Mouse (Mus musculus) embryonic facial prominence, embryonic 14.5 days (tissue): ENCODE data around the gene Scaf8. TPM values are rescaled to one million over a fixed set of nuclear protein-coding genes. Genes with fewer than 3 reads are reported as not detected.
"Not testable (repeated sequence)": the region's sequence is repeated elsewhere in the genome, so short reads cannot be mapped to it uniquely, and the experiment has no call there.

Experiments used
- ATAC-seq: fragments of 200-750 bp; cut with Nextera tagmentation; 2 replicates; pipeline ENCODE4 v1.8.0; 2017; ENCODE audit warnings: low read depth, moderate number of reproducible peaks, moderate TSS enrichment
- DNase-seq: peaks from one replicate; pipeline ENCODE4 v3.0.0-alpha.2; 2015; ENCODE audit warnings: low spot score
- H3K27ac ChIP-seq: fragments of 300-500 bp; sonication (generic); replicated peaks from 2 replicates; pipeline ENCODE4 v1.5.1; 2014; ENCODE audit warnings: low read depth, mild to moderate bottlenecking, low read length, moderate library complexity
- H3K27me3 ChIP-seq: fragments of 300-500 bp; sonication (generic); replicated peaks from 2 replicates; pipeline ENCODE4 v1.6.1; 2014; ENCODE audit warnings: low read length; ENCODE audit not compliant: control insufficient read depth, insufficient read depth
- H3K36me3 ChIP-seq: fragments of 300-500 bp; sonication (generic); 2 replicates; pipeline ENCODE4 v1.6.1; 2014; ENCODE audit warnings: low read length, mixed read lengths; ENCODE audit not compliant: control insufficient read depth, insufficient read depth
- H3K4me1 ChIP-seq: fragments of 300-500 bp; sonication (generic); 2 replicates; pipeline ENCODE4 v1.6.1; 2014; ENCODE audit warnings: antibody characterized with exemption, low read length; ENCODE audit not compliant: control insufficient read depth, insufficient read depth
- H3K4me2 ChIP-seq: fragments of 300-500 bp; sonication (generic); 2 replicates; pipeline ENCODE4 v1.6.1; 2014; ENCODE audit warnings: low read depth, mild to moderate bottlenecking, low read length, moderate library complexity, mixed read lengths
- H3K4me3 ChIP-seq: fragments of 300-500 bp; sonication (generic); 2 replicates; pipeline ENCODE4 v1.5.1; 2014; ENCODE audit warnings: low read depth, mild to moderate bottlenecking, low read length
- H3K9ac ChIP-seq: fragments of 300-500 bp; sonication (generic); 2 replicates; pipeline ENCODE4 v1.6.1; 2014; ENCODE audit warnings: low read depth, mild to moderate bottlenecking, low read length, moderate library complexity, mixed read lengths
- H3K9me3 ChIP-seq: fragments of 300-500 bp; sonication (generic); 2 replicates; pipeline ENCODE4 v1.6.1; 2016; ENCODE audit warnings: low read length; ENCODE audit not compliant: control insufficient read depth
- WGBS: fragments of 180-500 bp; shearing (Covaris S2); extraction: QIAGEN DNeasy Blood & Tissue Kit; methylation state at CpG from one replicate; pipeline ENCODE4 v1.1.7; 2014; 5-methylcytosine and 5-hydroxymethylcytosine counted together
- polyA plus RNA-seq: library from polyadenylated mRNA; unstranded; fragments of >200 nt; fragmentation: Nextera tagmentation; extraction: Ambion mirVana; gene quantifications from 2 replicates; pipeline ENCODE4 v1.2.1, GENCODE M21; 2014

Gene Scaf8
- 21.5 and 23.4 TPM in 2 replicates for polyA plus RNA-seq

DNA sequence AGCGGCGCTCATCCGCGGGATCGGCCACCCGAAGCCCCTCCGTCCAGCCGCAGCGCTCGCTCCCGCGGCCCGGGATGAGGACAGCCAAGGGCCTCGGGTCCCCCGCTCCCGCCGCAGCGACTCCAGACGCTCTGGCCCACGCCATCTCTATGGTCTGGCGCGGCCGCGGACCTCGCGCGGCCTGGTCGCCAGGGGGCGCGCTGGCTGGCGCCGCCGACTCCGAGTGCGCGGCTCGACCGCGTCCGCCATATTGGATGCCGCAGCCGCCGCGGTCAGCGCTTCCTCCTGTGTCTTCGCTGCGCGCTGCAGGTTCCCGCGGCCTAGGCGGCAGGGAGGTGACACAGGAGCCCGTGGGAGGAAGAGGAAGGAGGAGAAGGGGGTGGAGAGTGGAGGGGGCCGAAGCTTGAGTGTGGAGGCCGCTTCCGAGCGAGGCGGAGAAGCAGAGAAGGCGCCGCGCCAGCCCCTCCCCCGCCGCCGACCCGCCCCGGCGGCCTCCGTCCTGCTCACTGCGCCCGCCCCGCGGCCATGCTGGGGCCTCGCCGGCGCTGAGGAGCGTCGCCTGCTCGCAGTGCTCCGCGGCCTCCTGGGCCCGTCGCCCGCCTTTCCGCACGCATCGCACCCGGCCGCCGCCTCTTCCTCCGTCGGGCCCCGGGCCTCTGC, at the start of gene Scaf8:
Scaf8 (plus strand) TSS at position 253 of the 660 bp plus-strand sequence.
- no peaks in the 10 kb centered on the region for H3K9me3 ChIP-seq
- ATAC-seq (peak; percentile 96), DNase-seq (peak; percentile 92)
- H3K9ac ChIP-seq: peak within 1 kb of the TSS; percentile 98
- peak within 1 kb of the TSS; percentile 96 for H3K4me3 ChIP-seq
- no peaks in the 10 kb centered on the region for H3K36me3 ChIP-seq
- H3K27me3 ChIP-seq: no peaks in the 10 kb centered on the region
- peak within 1 kb of the TSS; percentile 99 for H3K27ac ChIP-seq
- under 1% methylated on average over 35 of the region's 91 CpGs for WGBS
- peak within 1 kb of the TSS; percentile 73 for H3K4me2 ChIP-seq
- H3K4me1 ChIP-seq: peaks cover 15% of the 10 kb centered on the region

DNA sequence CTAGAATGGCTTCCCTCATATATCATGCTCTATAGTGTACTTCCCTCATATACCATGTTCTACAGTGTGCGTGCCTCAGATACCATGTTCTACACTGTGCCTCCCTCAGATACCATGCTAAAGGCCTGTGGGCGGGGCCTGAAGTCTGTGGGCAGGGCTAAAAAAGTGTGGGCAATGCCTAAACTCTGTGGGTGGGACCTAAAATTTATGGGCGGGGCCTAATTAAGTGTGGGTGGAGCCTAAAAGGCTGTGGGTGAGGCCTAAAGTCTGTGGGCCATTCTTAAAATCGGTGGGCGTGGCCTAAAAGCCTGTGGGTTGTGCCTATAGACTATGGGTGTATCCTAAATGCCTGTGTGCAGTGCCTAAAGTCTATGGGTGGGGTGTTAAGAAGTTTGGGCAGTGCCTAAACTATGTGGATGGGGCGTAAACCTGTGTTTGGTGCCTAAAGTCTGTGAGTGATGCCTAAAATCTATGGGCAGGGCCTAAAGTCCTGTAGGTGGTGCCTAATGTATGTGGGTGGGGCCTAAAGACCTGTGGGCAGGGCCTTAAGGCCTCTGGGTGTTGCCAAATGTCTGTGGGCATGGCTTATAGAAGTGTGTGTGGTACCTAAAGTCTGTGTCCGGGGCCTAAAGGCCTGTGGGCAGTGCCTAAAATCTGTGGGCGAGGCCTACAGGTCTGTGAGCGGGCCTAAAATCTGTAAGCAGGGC, 39.5 kb upstream of the Scaf8 start:
- WGBS: 93% methylated on average over 9 of the region's 9 CpGs

DNA sequence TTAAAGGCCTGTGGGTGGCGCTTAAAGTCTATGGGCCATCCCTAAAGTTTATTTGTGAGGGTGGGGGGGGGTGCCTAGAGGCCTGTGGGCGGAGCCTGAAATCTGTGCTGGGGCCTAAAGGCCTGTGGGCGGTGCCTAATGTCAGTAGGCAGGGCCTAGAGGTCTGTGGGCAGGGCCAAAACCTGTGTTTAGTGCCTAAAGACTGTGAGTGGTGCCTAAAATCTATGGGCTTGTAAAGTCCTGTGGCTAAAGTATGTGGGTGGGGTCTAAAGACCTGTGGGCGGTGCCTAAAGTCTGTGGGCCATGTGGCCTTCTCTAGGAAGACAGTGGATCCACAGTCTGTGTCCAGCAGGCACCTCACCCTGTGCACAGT, 38.9 kb upstream of the Scaf8 start:
- no peak overlapping the region for H3K4me2 ChIP-seq
- ATAC-seq (no peak), DNase-seq (no peak)
- no peak overlapping the region for H3K4me3 ChIP-seq
- H3K9ac ChIP-seq: no peak overlapping the region
- H3K27me3 ChIP-seq: no peaks in the 10 kb centered on the region
- no peak overlapping the region for H3K27ac ChIP-seq
- WGBS: 84% methylated on average over 4 of the region's 4 CpGs
- peaks cover 5% of the 10 kb centered on the region; the same call in 1 of the 2 replicates for H3K9me3 ChIP-seq
- H3K36me3 ChIP-seq: peaks cover 52% of the 10 kb centered on the region
- no peaks in the 10 kb centered on the region for H3K4me1 ChIP-seq

More for the DNA sequence above, 39.5 kb upstream of the Scaf8 start:
- no peak overlapping the region for H3K27ac ChIP-seq
- no peak overlapping the region for H3K4me2 ChIP-seq
- ATAC-seq (no peak), DNase-seq (no peak)
- H3K9me3 ChIP-seq: peaks cover 5% of the 10 kb centered on the region; the same call in 1 of the 2 replicates
- H3K4me1 ChIP-seq: no peaks in the 10 kb centered on the region
- H3K27me3 ChIP-seq: no peaks in the 10 kb centered on the region
- H3K4me3 ChIP-seq: no peak overlapping the region
- peaks cover 53% of the 10 kb centered on the region for H3K36me3 ChIP-seq
- H3K9ac ChIP-seq: no peak overlapping the region

DNA sequence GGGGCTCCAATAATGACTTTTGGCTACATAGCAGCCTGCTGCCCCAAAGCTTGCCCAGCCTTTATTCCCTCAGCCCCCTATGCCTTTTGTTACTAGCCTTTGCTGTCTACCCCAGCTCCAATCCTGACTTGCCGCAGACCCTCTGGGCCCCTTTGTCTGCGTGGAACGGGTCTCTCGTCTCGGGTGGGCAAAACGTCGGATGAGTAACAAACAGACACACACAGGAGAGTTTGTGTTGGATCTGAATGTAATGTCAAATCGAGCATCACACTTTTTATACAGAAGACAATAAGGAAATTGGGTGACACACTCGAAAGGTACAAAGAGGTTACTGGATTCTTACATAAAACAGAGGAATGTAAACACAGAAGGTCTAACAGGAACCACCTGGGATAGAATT, 36.8 kb upstream of the Scaf8 start:
- H3K27me3 ChIP-seq, H3K4me3 ChIP-seq, H3K27ac ChIP-seq, DNase-seq, H3K4me1 ChIP-seq, ATAC-seq, H3K9ac ChIP-seq, H3K4me2 ChIP-seq, H3K9me3 ChIP-seq: not testable (repeated sequence)
- WGBS: 91% methylated on average over 9 of the region's 9 CpGs
- peaks cover 31% of the 10 kb centered on the region for H3K36me3 ChIP-seq

DNA sequence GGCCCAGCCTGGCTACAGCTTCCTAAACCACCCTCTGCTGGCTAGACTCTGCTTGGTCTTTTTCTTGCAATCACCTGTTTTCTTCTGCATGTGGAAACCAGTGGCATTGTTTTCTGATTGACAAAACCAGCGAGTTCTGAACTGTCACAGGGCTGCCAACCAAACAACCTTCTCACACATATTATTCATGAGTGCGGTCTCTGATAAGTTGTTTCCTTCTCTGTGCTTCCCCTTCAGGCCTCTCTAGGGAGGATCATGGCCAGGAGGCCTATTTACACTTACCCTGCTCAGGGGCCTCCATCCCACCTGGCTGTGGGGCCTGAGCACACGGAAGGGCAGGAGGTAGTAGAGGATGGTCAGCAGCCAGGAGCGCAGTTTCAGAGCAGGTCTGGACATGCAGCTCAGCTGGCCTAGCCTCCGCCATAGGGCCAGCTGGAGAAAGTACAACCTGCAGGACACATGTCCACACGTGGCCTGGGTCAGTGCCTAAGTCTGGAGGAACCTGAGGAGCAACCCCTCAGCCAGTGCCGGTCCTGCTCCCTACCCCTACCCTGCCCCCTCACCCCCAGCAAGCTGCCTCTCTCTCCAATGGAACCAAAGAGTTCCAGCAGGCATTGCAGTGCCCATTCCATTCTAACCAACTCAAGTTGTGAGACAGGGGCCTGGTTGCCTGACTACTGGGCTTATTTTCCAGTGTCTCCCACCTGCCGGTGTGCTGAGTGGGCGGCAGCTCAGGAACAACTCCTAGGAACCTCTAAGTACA, 34.0 kb upstream of the Scaf8 start:
- 73% methylated on average over 7 of the region's 9 CpGs for WGBS
- not testable (repeated sequence) for H3K27ac ChIP-seq, ATAC-seq, H3K4me2 ChIP-seq, DNase-seq, H3K4me3 ChIP-seq, H3K4me1 ChIP-seq, H3K9ac ChIP-seq, H3K36me3 ChIP-seq, H3K27me3 ChIP-seq, H3K9me3 ChIP-seq

DNA sequence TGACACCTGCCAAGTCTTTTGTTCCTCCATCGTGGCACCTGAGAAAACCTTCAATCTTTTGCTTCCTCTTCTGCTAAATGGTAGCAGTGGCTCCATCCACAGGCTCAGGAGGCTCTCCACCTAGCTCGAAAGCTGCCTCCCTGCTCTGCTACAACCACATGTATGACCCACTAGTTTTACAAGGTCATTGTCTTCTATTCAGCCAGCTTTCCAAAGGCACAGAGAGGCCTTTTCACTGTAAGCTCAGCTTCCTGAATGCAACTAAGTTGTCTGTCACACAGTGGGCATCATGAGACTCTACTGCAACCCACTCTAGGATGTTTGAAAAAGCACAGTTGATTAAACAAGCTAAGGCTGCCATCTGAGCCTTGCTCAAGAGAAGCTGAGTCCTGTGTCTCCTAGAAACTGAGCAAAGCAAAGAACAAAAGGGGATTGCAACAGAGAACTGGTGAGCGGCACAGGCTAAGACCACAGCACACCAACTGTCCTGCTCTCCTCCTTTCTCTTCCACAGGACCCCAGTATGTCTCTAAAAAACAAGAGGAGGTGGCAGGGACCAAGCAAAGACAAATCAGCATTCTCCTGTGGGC, 33.2 kb upstream of the Scaf8 start:
- H3K4me1 ChIP-seq: not testable (repeated sequence)
- ATAC-seq: peak; percentile 21

DNA sequence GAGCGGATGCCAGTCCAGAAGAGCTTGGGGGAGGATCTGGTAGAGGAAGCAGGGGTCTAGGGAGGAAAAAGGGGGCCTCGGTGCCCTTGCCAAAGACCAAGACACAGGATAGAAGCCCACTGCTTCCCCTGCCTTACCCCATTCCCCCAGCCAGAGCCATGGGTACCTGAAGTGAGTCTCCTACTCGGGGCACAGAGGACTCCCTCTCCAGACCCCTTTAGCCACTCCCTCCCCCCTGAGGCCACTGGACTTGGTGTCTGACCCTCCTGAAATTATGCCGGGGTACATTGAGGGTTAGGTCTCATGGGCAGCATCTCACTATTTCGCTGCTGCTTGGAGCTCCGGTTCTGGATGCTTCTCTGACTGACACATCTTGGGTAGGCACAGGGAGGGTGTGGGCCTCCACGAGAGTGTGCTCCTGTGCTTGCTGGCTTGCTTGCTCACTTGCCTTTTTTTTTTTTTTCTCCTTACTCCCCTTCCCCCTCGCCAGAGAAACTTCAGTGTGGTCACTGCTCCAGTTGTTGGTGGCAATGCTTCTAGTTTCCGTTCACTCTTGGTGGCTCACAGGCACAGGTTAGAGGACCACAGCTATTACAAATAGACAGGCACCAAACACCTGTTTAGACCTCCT, 32.5 kb upstream of the Scaf8 start:
- ATAC-seq (peak; percentile 30), DNase-seq (peak; percentile 34)
- H3K4me1 ChIP-seq, H3K4me3 ChIP-seq, H3K9ac ChIP-seq, H3K9me3 ChIP-seq, H3K27me3 ChIP-seq, H3K27ac ChIP-seq, H3K36me3 ChIP-seq: not testable (repeated sequence)
- H3K4me2 ChIP-seq: peak overlapping the region; percentile 39
- 83% methylated on average over 5 of the region's 9 CpGs for WGBS

More for the DNA sequence above, 33.2 kb upstream of the Scaf8 start:
- DNase-seq, H3K9ac ChIP-seq, H3K27ac ChIP-seq, H3K4me3 ChIP-seq, H3K27me3 ChIP-seq, H3K9me3 ChIP-seq, H3K4me2 ChIP-seq, H3K36me3 ChIP-seq: not testable (repeated sequence)
- WGBS: 90% methylated on average over 2 of the region's 3 CpGs
